In genomic region chr2:121995738-121996137, GRCm38 (mm10) we compare ENCODE assay signal across 13 mouse cellular contexts. TPM values are rescaled to one million over a fixed set of nuclear protein-coding genes. Genes with fewer than 3 reads are reported as not detected.
DNase-seq lines count a peak whose midpoint lies in the region; ATAC-seq and TF ChIP-seq lines count a peak whose summit lies in the region.
"Had no signal": no experiment of that assay in that cellular context is flagged by ENCODE, and none has a peak within 500 bp of the region (broad histone marks: within the 10 kb centered on the region; RNA-seq: fewer than 3 reads in every experiment).

No protein-coding gene starts in this region.

- H3K9me3 ChIP-seq in midbrain, embryonic 14.5 days (ENCODE audit: control insufficient read depth, low read length), result no peaks in the 10 kb centered on the region
- no peaks in the 10 kb centered on the region for H3K9me3 ChIP-seq in midbrain, embryonic 15.5 days
- H3K9me3 ChIP-seq in stomach, postnatal 0 days (ENCODE audit: control insufficient read depth, low read length), result no peaks in the 10 kb centered on the region
- H3K9me3 ChIP-seq: forebrain, embryonic 15.5 days; limb, embryonic 10.5 days had no signal

- no peak overlapping the region for H3K4me3 ChIP-seq in gastrocnemius, adult 2 months
- no peak overlapping the region for H3K4me3 ChIP-seq in midbrain, embryonic 14.5 days (replicated peaks; ENCODE audit: low read depth, low read length)
- H3K4me3 ChIP-seq in midbrain, embryonic 15.5 days, result no peak overlapping the region
- no peak overlapping the region for H3K4me3 ChIP-seq in stomach, postnatal 0 days (ENCODE audit: low read depth, low read length)
- H3K4me3 ChIP-seq in cerebellum, adult 2 months (replicated peaks; ENCODE audit: insufficient read depth, low read depth, low read length), result no peak overlapping the region
- H3K4me3 ChIP-seq: forebrain, embryonic 15.5 days; limb, embryonic 10.5 days had no signal

- H3K36me3 ChIP-seq in midbrain, embryonic 14.5 days (ENCODE audit: control insufficient read depth, insufficient read depth, low read length), result peaks cover 37% of the 10 kb centered on the region
- H3K36me3 ChIP-seq in midbrain, embryonic 15.5 days (replicated peaks), result peaks cover 14% of the 10 kb centered on the region
- H3K36me3 ChIP-seq in stomach, postnatal 0 days (ENCODE audit: control insufficient read depth, insufficient read depth, low read length), result peaks cover 5% of the 10 kb centered on the region

- 98% methylated on average over 1 of the region's 1 CpGs for WGBS in midbrain, embryonic 14.5 days
- WGBS in midbrain, embryonic 15.5 days, result 88% methylated on average over 1 of the region's 1 CpGs
- WGBS in stomach, postnatal 0 days, result 95% methylated on average over 1 of the region's 1 CpGs
- WGBS in cerebellum, adult 2 months, result 80% methylated on average over 1 of the region's 1 CpGs

- no peak for TF ChIP-seq POLR2A in cerebellum, adult 2 months (IDR thresholded peaks at IDR 0.05; ENCODE audit: borderline replicate concordance, insufficient read depth, low read length)

- no peak overlapping the region for H3K27ac ChIP-seq in gastrocnemius, adult 2 months
- H3K27ac ChIP-seq in midbrain, embryonic 14.5 days (replicated peaks; ENCODE audit: low read depth, low read length), result no peak overlapping the region
- H3K27ac ChIP-seq in midbrain, embryonic 15.5 days, result no peak overlapping the region
- no peak overlapping the region for H3K27ac ChIP-seq in stomach, postnatal 0 days (replicated peaks)
- no peak overlapping the region for H3K27ac ChIP-seq in cerebellum, adult 2 months (ENCODE audit: insufficient read depth, low read length)
- H3K27ac ChIP-seq: forebrain, embryonic 15.5 days; limb, embryonic 10.5 days had no signal

- no peak overlapping the region for H3K9ac ChIP-seq in midbrain, embryonic 14.5 days (replicated peaks; ENCODE audit: low read length)
- H3K9ac ChIP-seq in midbrain, embryonic 15.5 days, result no peak overlapping the region
- no peak overlapping the region for H3K9ac ChIP-seq in stomach, postnatal 0 days (ENCODE audit: low read length)
- H3K9ac ChIP-seq: forebrain, embryonic 15.5 days had no signal

- DNase-seq in gastrocnemius, adult 2 months, result no peak
- no peak for DNase-seq in gastrocnemius, postnatal 36 days
- DNase-seq in midbrain, embryonic 14.5 days, result peak; percentile 37
- peak; percentile 31 for DNase-seq in brain, adult 2 months (ENCODE audit: low read depth, low spot score)
- DNase-seq in stomach, postnatal 0 days (ENCODE audit: low spot score), result no peak
- DNase-seq in cerebellum, adult 8-10 months, result no peak
- DNase-seq in cerebellum, adult 2 months, result no peak
- DNase-seq: lung, postnatal 10 days; right cerebral cortex, adult 18-20 months had no signal

- H3K4me2 ChIP-seq in midbrain, embryonic 14.5 days (ENCODE audit: low read length), result no peak overlapping the region
- no peak overlapping the region for H3K4me2 ChIP-seq in midbrain, embryonic 15.5 days
- H3K4me2 ChIP-seq in stomach, postnatal 0 days (replicated peaks; ENCODE audit: low read depth), result no peak overlapping the region
- H3K4me2 ChIP-seq: forebrain, embryonic 15.5 days had no signal

- TF ChIP-seq CTCF in gastrocnemius, adult 2 months (IDR thresholded peaks at IDR 0.05), result peak; percentile 49
- TF ChIP-seq CTCF in stomach, postnatal 0 days (IDR thresholded peaks at IDR 0.05; ENCODE audit: low read depth), result peak; percentile 64
- no peak for TF ChIP-seq CTCF in cerebellum, adult 2 months (IDR thresholded peaks at IDR 0.05; ENCODE audit: borderline replicate concordance, insufficient read depth, low read depth, low read length)

- no peaks in the 10 kb centered on the region for H3K4me1 ChIP-seq in midbrain, embryonic 14.5 days (ENCODE audit: control insufficient read depth, insufficient read depth, low read length)
- H3K4me1 ChIP-seq in midbrain, embryonic 15.5 days, result no peaks in the 10 kb centered on the region
- no peaks in the 10 kb centered on the region for H3K4me1 ChIP-seq in stomach, postnatal 0 days (replicated peaks; ENCODE audit: control insufficient read depth, insufficient read depth)
- no peaks in the 10 kb centered on the region for H3K4me1 ChIP-seq in cerebellum, adult 2 months (ENCODE audit: control insufficient read depth, insufficient read depth, low read length)
- H3K4me1 ChIP-seq: forebrain, embryonic 15.5 days; limb, embryonic 10.5 days had no signal

- TF ChIP-seq EP300 in stomach, postnatal 0 days (optimal IDR thresholded peaks at IDR 0.05), result no peak

- no peak for ATAC-seq in midbrain, embryonic 14.5 days (ENCODE audit: low FRiP score, low TSS enrichment)
- no peak for ATAC-seq in midbrain, embryonic 15.5 days (replicated peaks)
- no peak for ATAC-seq in stomach, postnatal 0 days (ENCODE audit: low FRiP score, low TSS enrichment)
- ATAC-seq: forebrain, embryonic 15.5 days had no signal

- intact Hi-C loops in gastrocnemius, adult 2 months (cut with DNase I), result no loop called here
- intact Hi-C loops in gastrocnemius, postnatal 36 days (cut with DNase I), result no loop called here

- H3K27me3 ChIP-seq in midbrain, embryonic 14.5 days (ENCODE audit: control insufficient read depth, insufficient read depth, low read length), result no peaks in the 10 kb centered on the region
- no peaks in the 10 kb centered on the region for H3K27me3 ChIP-seq in midbrain, embryonic 15.5 days (replicated peaks)
- no peaks in the 10 kb centered on the region for H3K27me3 ChIP-seq in stomach, postnatal 0 days (ENCODE audit: control insufficient read depth, insufficient read depth, low read length)
- H3K27me3 ChIP-seq in cerebellum, adult 2 months (ENCODE audit: control insufficient read depth, insufficient read depth, low read length), result no peaks in the 10 kb centered on the region
- H3K27me3 ChIP-seq: forebrain, embryonic 15.5 days had no signal

RNA-seq across cellular contexts. Expression of gene Eif3j1, which starts 32.6 kb away (rescaled TPM):
- 10 to 100 TPM; 31.4 to 38.4 TPM for total RNA-seq in gastrocnemius, adult 2 months (2021)
- total RNA-seq in gastrocnemius, postnatal 36 days (2021), result 10 to 100 TPM; 25.8 to 32.1 TPM
- 10.1 TPM in 2 replicates for polyA plus RNA-seq in midbrain, embryonic 14.5 days (2014; fragmentation: Nextera tagmentation; extraction: Ambion mirVana)
- polyA plus RNA-seq in midbrain, embryonic 15.5 days (2015; fragmentation: Nextera tagmentation; extraction: Ambion mirVana), result 11.2 and 11.7 TPM in 2 replicates
- polyA plus RNA-seq in stomach, postnatal 0 days (2015; fragmentation: Nextera tagmentation; extraction: Ambion mirVana), result 8.6 and 9.5 TPM in 2 replicates
- 20.5 and 22.2 TPM in 2 replicates for polyA plus RNA-seq in cerebellum, adult 2 months (2012; rRNA removed)

RNA-seq across cellular contexts. Expression of gene Mageb3, which starts 39.8 kb away (rescaled TPM):
- total RNA-seq in gastrocnemius, adult 2 months (2021), result not detected
- not detected for total RNA-seq in gastrocnemius, postnatal 36 days (2021)
- 0.63 and 0.89 TPM in 2 replicates for polyA plus RNA-seq in midbrain, embryonic 14.5 days (2014; fragmentation: Nextera tagmentation; extraction: Ambion mirVana)
- polyA plus RNA-seq in midbrain, embryonic 15.5 days (2015; fragmentation: Nextera tagmentation; extraction: Ambion mirVana), result 0.59 and 0.63 TPM in 2 replicates
- polyA plus RNA-seq in stomach, postnatal 0 days (2015; fragmentation: Nextera tagmentation; extraction: Ambion mirVana), result 0.04 and 0.06 TPM in 2 replicates
- polyA plus RNA-seq in cerebellum, adult 2 months (2012; rRNA removed), result 0.22 and 0.23 TPM in 2 replicates
- polyA plus RNA-seq: large intestine, adult 2 months had no signal

RNA-seq across cellular contexts. Expression of gene Ctdspl2, which starts 39.9 kb away (rescaled TPM):
- total RNA-seq in gastrocnemius, adult 2 months (2021), result 1 to 10 TPM; 6.7 to 9.4 TPM
- total RNA-seq in gastrocnemius, postnatal 36 days (2021), result 1 to 10 TPM; 5.3 to 7.5 TPM
- 34.1 and 41.1 TPM in 2 replicates for polyA plus RNA-seq in midbrain, embryonic 14.5 days (2014; fragmentation: Nextera tagmentation; extraction: Ambion mirVana)
- polyA plus RNA-seq in midbrain, embryonic 15.5 days (2015; fragmentation: Nextera tagmentation; extraction: Ambion mirVana), result 34.3 and 37.4 TPM in 2 replicates
- polyA plus RNA-seq in stomach, postnatal 0 days (2015; fragmentation: Nextera tagmentation; extraction: Ambion mirVana), result 17.7 and 19.0 TPM in 2 replicates
- polyA plus RNA-seq in cerebellum, adult 2 months (2012; rRNA removed), result 15.5 and 18.2 TPM in 2 replicates

Comparison
In these comparisons a context has a peak if more than half of its experiments do, and no peak if none do; other contexts are left out.
1. DNase-seq: peak in midbrain, embryonic 14.5 days (single experiment) and brain, adult 2 months (single experiment); none in gastrocnemius, adult 2 months (single experiment), gastrocnemius, postnatal 36 days (0 of 2), stomach, postnatal 0 days (single experiment), cerebellum, adult 8-10 months (single experiment) and cerebellum, adult 2 months (0 of 2).